In genomic region chr7:66867719-66868501, GRCm38 (mm10) we compare ENCODE assay signal across 9 mouse cellular contexts. TPM values are rescaled to one million over a fixed set of nuclear protein-coding genes. Genes with fewer than 3 reads are reported as not detected.
DNase-seq lines count a peak whose midpoint lies in the region; ATAC-seq and TF ChIP-seq lines count a peak whose summit lies in the region.
"Had no signal": no experiment of that assay in that cellular context is flagged by ENCODE, and none has a peak within 500 bp of the region (broad histone marks: within the 10 kb centered on the region; RNA-seq: fewer than 3 reads in every experiment).

No protein-coding gene starts in this region.

- no peak for TF ChIP-seq CTCF in midbrain, postnatal 0 days (IDR thresholded peaks at IDR 0.05)

- 69% methylated on average over 13 of the region's 13 CpGs for WGBS in heart, embryonic 13.5 days
- WGBS in heart, embryonic 12.5 days, result 71% methylated on average over 13 of the region's 13 CpGs
- WGBS in midbrain, postnatal 0 days, result 42% methylated on average over 13 of the region's 13 CpGs

- peaks cover 49% of the 10 kb centered on the region for H3K4me1 ChIP-seq in heart, embryonic 13.5 days
- H3K4me1 ChIP-seq in heart, embryonic 12.5 days (replicated peaks), result peaks cover 33% of the 10 kb centered on the region
- H3K4me1 ChIP-seq in midbrain, postnatal 0 days (ENCODE audit: insufficient read depth, low read length), result no peaks in the 10 kb centered on the region

- peak; percentile 84 for DNase-seq in brain, adult 2 months (ENCODE audit: low read depth, low spot score)
- peak; percentile 33 to 47 for DNase-seq in frontal cortex, postnatal 14 days (ENCODE audit: low spot score in 2 of 2)
- peak; percentile 50 for DNase-seq in layer of hippocampus, postnatal 36 days
- peak; percentile 73 for DNase-seq in midbrain, postnatal 0 days (ENCODE audit: low spot score)
- DNase-seq in thymus, postnatal 25 days, result no peak
- no peak for DNase-seq in ovary, postnatal 36 days (ENCODE audit: low spot score)

- H3K4me2 ChIP-seq in heart, embryonic 13.5 days, result no peak overlapping the region
- no peak overlapping the region for H3K4me2 ChIP-seq in heart, embryonic 12.5 days
- H3K4me2 ChIP-seq in midbrain, postnatal 0 days (ENCODE audit: low read depth, low read length, poor library complexity, severe bottlenecking), result no peak overlapping the region

- no peak overlapping the region for H3K4me3 ChIP-seq in heart, embryonic 13.5 days
- H3K4me3 ChIP-seq in heart, embryonic 12.5 days, result no peak overlapping the region
- H3K4me3 ChIP-seq in midbrain, postnatal 0 days (ENCODE audit: low read depth, low read length), result no peak overlapping the region
- H3K4me3 ChIP-seq: heart, adult 2 months had no signal

- peaks cover 8% of the 10 kb centered on the region; the same call in 1 of the 2 replicates for H3K36me3 ChIP-seq in heart, embryonic 13.5 days
- no peaks in the 10 kb centered on the region for H3K36me3 ChIP-seq in heart, embryonic 12.5 days
- H3K36me3 ChIP-seq in midbrain, postnatal 0 days (ENCODE audit: insufficient read depth, low read length), result no peaks in the 10 kb centered on the region

- peak overlapping the region; percentile 20 for H3K27ac ChIP-seq in heart, embryonic 13.5 days (replicated peaks)
- H3K27ac ChIP-seq in heart, embryonic 12.5 days (ENCODE audit: poor library complexity, severe bottlenecking), result no peak overlapping the region
- H3K27ac ChIP-seq in midbrain, postnatal 0 days (ENCODE audit: low read depth, low read length), result no peak overlapping the region
- H3K27ac ChIP-seq: heart, adult 2 months had no signal

- ATAC-seq in heart, embryonic 13.5 days (ENCODE audit: extremely low read depth, insufficient number of reproducible peaks, low FRiP score, low TSS enrichment), result no peak
- no peak for ATAC-seq in heart, embryonic 12.5 days (ENCODE audit: insufficient number of reproducible peaks, low FRiP score)
- no peak for ATAC-seq in midbrain, postnatal 0 days (ENCODE audit: low FRiP score)

- no peaks in the 10 kb centered on the region for H3K27me3 ChIP-seq in heart, embryonic 13.5 days (replicated peaks)
- H3K27me3 ChIP-seq in heart, embryonic 12.5 days (replicated peaks), result 0 out of 2 replicates have a peak, but pooled peaks cover 4% of the 10 kb centered on the region
- no peaks in the 10 kb centered on the region for H3K27me3 ChIP-seq in midbrain, postnatal 0 days (ENCODE audit: insufficient read depth, low read length)

- no peaks in the 10 kb centered on the region for H3K9me3 ChIP-seq in heart, embryonic 13.5 days
- no peaks in the 10 kb centered on the region for H3K9me3 ChIP-seq in heart, embryonic 12.5 days (replicated peaks)
- H3K9me3 ChIP-seq in midbrain, postnatal 0 days (ENCODE audit: low read length), result no peaks in the 10 kb centered on the region

- no peak overlapping the region for H3K9ac ChIP-seq in heart, embryonic 13.5 days
- H3K9ac ChIP-seq in heart, embryonic 12.5 days, result no peak overlapping the region
- H3K9ac ChIP-seq in midbrain, postnatal 0 days (replicated peaks; ENCODE audit: low read length, poor library complexity, severe bottlenecking), result no peak overlapping the region

RNA-seq across cellular contexts. Expression of gene Adamts17, which starts 28.4 kb away (rescaled TPM):
- 5.2 and 5.6 TPM in 2 replicates for polyA plus RNA-seq in heart, embryonic 13.5 days (2015; fragmentation: Nextera tagmentation; extraction: Ambion mirVana)
- 3.7 and 6.3 TPM in 2 replicates for polyA plus RNA-seq in heart, embryonic 12.5 days (2016; fragmentation: Nextera tagmentation; extraction: Ambion mirVana)
- 10 to 100 TPM; 24.9 to 30.4 TPM for total RNA-seq in layer of hippocampus, postnatal 36 days (2021)
- total RNA-seq in midbrain, postnatal 0 days (2014; rRNA removed), result 13.0 and 16.9 TPM in 2 replicates
- polyA plus RNA-seq in midbrain, postnatal 0 days (2015; fragmentation: Nextera tagmentation; extraction: Ambion mirVana), result 3.2 and 3.8 TPM in 2 replicates

Comparison
In these comparisons a context has a peak if more than half of its experiments do, and no peak if none do; other contexts are left out.
1. DNase-seq: peak in brain, adult 2 months (single experiment), frontal cortex, postnatal 14 days (2 of 2), layer of hippocampus, postnatal 36 days (2 of 2) and midbrain, postnatal 0 days (single experiment); none in thymus, postnatal 25 days (single experiment) and ovary, postnatal 36 days (single experiment).